Mouse (Mus musculus): ENCODE data around the gene Mturn.

Mturn gene

GRCm38 (mm10) chr6:54698691-54699476, 17.5 kb downstream of the Mturn start:
- DNase-seq (ENCODE audit: low spot score in 2 of 2): no peak

- peak; percentile 63 to 78 for DNase-seq (ENCODE audit: low spot score in 2 of 2)
Measured at GRCm38 (mm10) chr6:54699477-54700056, 18.1 kb downstream of the Mturn start.

- no peak for DNase-seq (ENCODE audit: low spot score in 2 of 2)
Measured at GRCm38 (mm10) chr6:54700516-54700915, 19.1 kb downstream of the Mturn start.

GRCm38 (mm10) chr6:54701901-54702300, 20.5 kb downstream of the Mturn start:
- DNase-seq (ENCODE audit: low spot score in 2 of 2): no peak

- no peak for DNase-seq (ENCODE audit: low spot score in 2 of 2)
Measured at GRCm38 (mm10) chr6:54703633-54704538, 22.5 kb downstream of the Mturn start.

GRCm38 (mm10) chr6:54704539-54704845, 23.1 kb downstream of the Mturn start:
- no peak for DNase-seq (ENCODE audit: low spot score in 2 of 2)

- no peak for DNase-seq (ENCODE audit: low spot score in 2 of 2)
Measured at GRCm38 (mm10) chr6:54704847-54705246, 23.4 kb downstream of the Mturn start.

- DNase-seq (ENCODE audit: low spot score in 2 of 2): peak; percentile 46 to 61
Measured at GRCm38 (mm10) chr6:54705387-54705909, 24.0 kb downstream of the Mturn start.

- DNase-seq (ENCODE audit: low spot score in 2 of 2): no peak
Measured at GRCm38 (mm10) chr6:54706099-54706498, 24.7 kb downstream of the Mturn start.

- DNase-seq (ENCODE audit: low spot score in 2 of 2): no peak
Measured at GRCm38 (mm10) chr6:54706611-54707172, 25.3 kb downstream of the Mturn start.

- DNase-seq (ENCODE audit: low spot score in 2 of 2): no peak
Measured at GRCm38 (mm10) chr6:54708646-54709045, 27.2 kb downstream of the Mturn start.

- DNase-seq (ENCODE audit: low spot score in 2 of 2): no peak
Measured at GRCm38 (mm10) chr6:54715697-54716096, 34.3 kb downstream of the Mturn start.

GRCm38 (mm10) chr6:54718779-54719685, 37.6 kb downstream of the Mturn start:
- no peak for DNase-seq (ENCODE audit: low spot score in 2 of 2)

GRCm38 (mm10) chr6:54719686-54720310, 38.4 kb downstream of the Mturn start:
- peak in 1 of 2 experiments; percentile 28 for DNase-seq (ENCODE audit: low spot score in 2 of 2)

- DNase-seq (ENCODE audit: low spot score in 2 of 2): no peak
Measured at GRCm38 (mm10) chr6:54720512-54721251, 39.3 kb downstream of the Mturn start.

GRCm38 (mm10) chr6:54721252-54721635, 39.8 kb downstream of the Mturn start:
- no peak for DNase-seq (ENCODE audit: low spot score in 2 of 2)

GRCm38 (mm10) chr6:54726309-54726708, 44.9 kb downstream of the Mturn start:
- no peak for DNase-seq (ENCODE audit: low spot score in 2 of 2)

- no peak for DNase-seq (ENCODE audit: low spot score in 2 of 2)
Measured at GRCm38 (mm10) chr6:54726796-54727195, 45.4 kb downstream of the Mturn start.

GRCm38 (mm10) chr6:54727416-54727815, 46.0 kb downstream of the Mturn start:
- DNase-seq (ENCODE audit: low spot score in 2 of 2): no peak
